Mouse (Mus musculus) ovary, postnatal 36 days (tissue): Measurements from ENCODE around the gene Mbtps1.
A peak's percentile ranks its signal among the peaks of the same experiment; 100 is the strongest.

ENCODE experiments used
- DNase-seq: peaks from one replicate; pipeline ENCODE4 v3.0.0; 2022; ENCODE audit warnings: low spot score, mixed read lengths

The Mbtps1 gene

GRCm38 (mm10) chr8:119502111-119502510 is 56.4 kb downstream of the Mbtps1 start:
- no peak for DNase-seq

- no peak for DNase-seq
Observed at GRCm38 (mm10) chr8:119501598-119501997, 56.9 kb downstream of the Mbtps1 start, which contains the start of gene Slc38a8. Gene Slc38a8, minus strand, starts transcription at chr8:119501698.

GRCm38 (mm10) chr8:119499836-119500235 is 58.7 kb downstream of the Mbtps1 start:
- no peak for DNase-seq

- peak; percentile 51 for DNase-seq
Observed at GRCm38 (mm10) chr8:119496848-119497247, 61.7 kb downstream of the Mbtps1 start.

- no peak for DNase-seq
Observed at GRCm38 (mm10) chr8:119487093-119487492, 71.4 kb downstream of the Mbtps1 start.

GRCm38 (mm10) chr8:119484145-119484896 is 74.2 kb downstream of the Mbtps1 start:
- DNase-seq = no peak

- DNase-seq = no peak
Observed at GRCm38 (mm10) chr8:119478684-119479083, 79.9 kb downstream of the Mbtps1 start.

- DNase-seq = no peak
Observed at GRCm38 (mm10) chr8:119468091-119468490, 90.4 kb downstream of the Mbtps1 start.

- no peak for DNase-seq
Observed at GRCm38 (mm10) chr8:119466794-119467193, 91.7 kb downstream of the Mbtps1 start.

- peak; percentile 48 for DNase-seq
Observed at GRCm38 (mm10) chr8:119466105-119466504, 92.4 kb downstream of the Mbtps1 start.

- no peak for DNase-seq
Observed at GRCm38 (mm10) chr8:119463709-119464108, 94.8 kb downstream of the Mbtps1 start.

- DNase-seq = no peak
Observed at GRCm38 (mm10) chr8:119461356-119461755, 97.2 kb downstream of the Mbtps1 start.

- DNase-seq = peak; percentile 40
Observed at GRCm38 (mm10) chr8:119459724-119460123, 98.8 kb downstream of the Mbtps1 start.
